Comparison of ENCODE assay signal across 27 mouse cellular contexts in the genomic region with DNA sequence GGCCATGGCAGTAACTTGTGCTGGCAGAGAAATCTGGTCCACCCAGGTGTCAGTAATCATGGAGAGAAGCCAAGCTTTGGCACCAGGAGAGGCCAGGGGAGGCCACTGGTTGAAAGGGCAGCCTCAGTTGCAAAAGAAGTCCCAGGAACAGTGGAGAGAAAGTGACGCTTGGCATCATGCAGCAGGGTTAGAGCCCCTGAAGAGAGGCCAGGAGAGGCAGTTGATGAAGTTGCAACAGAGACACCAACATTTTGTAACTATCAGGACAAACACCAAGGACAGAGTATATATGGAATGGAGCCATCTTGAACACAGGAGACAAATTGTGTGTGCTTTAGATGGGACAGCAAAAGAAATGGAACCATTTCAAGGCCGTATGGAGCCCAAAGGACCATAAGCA. TPM values are rescaled to one million over a fixed set of nuclear protein-coding genes. Genes with fewer than 3 reads are reported as not detected.
"Had no signal": no experiment of that assay in that cellular context is flagged by ENCODE, and none has a peak within 500 bp of the region (broad histone marks: within the 10 kb centered on the region; RNA-seq: fewer than 3 reads in every experiment).

No protein-coding gene starts in this region.

- H3K9me3 ChIP-seq: midbrain, embryonic 10.5 days; midbrain, embryonic 12.5 days had no signal

- ATAC-seq: midbrain, embryonic 16.5 days had no signal

- H3K4me2 ChIP-seq: lung, embryonic 14.5 days; midbrain, embryonic 12.5 days; neural tube, embryonic 13.5 days; neural tube, embryonic 15.5 days had no signal

- H3K4me3 ChIP-seq: midbrain, embryonic 10.5 days; midbrain, embryonic 12.5 days; myocyte; neural tube, embryonic 13.5 days; neural tube, embryonic 15.5 days had no signal

- DNase-seq: lung, adult 18-20 months; lung, embryonic 14.5 days; lung, postnatal 10 days; lung, postnatal 4 days; midbrain, embryonic 14.5 days; retina, postnatal 1 day; right cerebral cortex, adult 18-20 months; right cerebral cortex, postnatal 25 days; right cerebral cortex, postnatal 4 days; spleen, adult 18-20 months; thymus, adult 18-20 months; thymus, postnatal 14 days; thymus, postnatal 36 days had no signal

- H3K36me3 ChIP-seq: midbrain, embryonic 10.5 days; midbrain, embryonic 12.5 days; neural tube, embryonic 13.5 days; neural tube, embryonic 15.5 days had no signal

- H3K27ac ChIP-seq: midbrain, embryonic 10.5 days; midbrain, embryonic 12.5 days; neural tube, embryonic 13.5 days; neural tube, embryonic 15.5 days had no signal

- H3K9ac ChIP-seq: lung, embryonic 14.5 days; midbrain, embryonic 12.5 days; neural tube, embryonic 13.5 days; neural tube, embryonic 15.5 days had no signal

- H3K27me3 ChIP-seq: midbrain, embryonic 12.5 days; neural tube, embryonic 13.5 days; neural tube, embryonic 15.5 days had no signal

- H3K4me1 ChIP-seq: midbrain, embryonic 10.5 days; midbrain, embryonic 12.5 days; neural tube, embryonic 13.5 days; neural tube, embryonic 15.5 days had no signal

RNA-seq across cellular contexts. Expression of a gene that starts 7.7 kb away (rescaled TPM):
- total RNA-seq: megakaryocyte, adult 5-6 weeks; megakaryocyte-erythroid progenitor cell, adult 5-6 weeks had no signal
- polyA plus RNA-seq: lung, embryonic 14.5 days; lung, embryonic 16.5 days; midbrain, embryonic 10.5 days; midbrain, embryonic 12.5 days; midbrain, embryonic 14.5 days; midbrain, embryonic 16.5 days; myocyte; neural tube, embryonic 11.5 days; neural tube, embryonic 13.5 days; neural tube, embryonic 15.5 days; small intestine, adult 2 months; stomach, embryonic 14.5 days; stomach, embryonic 16.5 days; thymus, postnatal 0 days had no signal
